Mouse (Mus musculus) ES-E14 (cell line): Measurements from ENCODE around the gene Rnf166.

ENCODE experiments used
- CHD2 ChIP-seq: IDR thresholded peaks from 2 replicates; pipeline ENCODE4 v1.6.1; 2014; ENCODE audit warnings: mild to moderate bottlenecking, low read depth, low read length, inconsistent platforms
- HCFC1 ChIP-seq: IDR thresholded peaks from 2 replicates; pipeline ENCODE4 v1.6.1; 2012; ENCODE audit warnings: low read length, inconsistent platforms, borderline replicate concordance; ENCODE audit not compliant: insufficient read depth
- MAFK ChIP-seq: IDR thresholded peaks from 2 replicates; pipeline ENCODE4 v1.6.1; 2014; ENCODE audit warnings: mild to moderate bottlenecking, low read depth, low read length, inconsistent platforms; ENCODE audit not compliant: insufficient read depth
- ZC3H11A ChIP-seq: IDR thresholded peaks from 2 replicates; pipeline ENCODE4 v1.6.1; 2012; ENCODE audit warnings: low read depth, mild to moderate bottlenecking, inconsistent platforms, low read length, borderline replicate concordance
- ZNF384 ChIP-seq: IDR thresholded peaks from 2 replicates; pipeline ENCODE4 v1.6.1; 2012; ENCODE audit warnings: low read depth, low read length, inconsistent platforms

DNA sequence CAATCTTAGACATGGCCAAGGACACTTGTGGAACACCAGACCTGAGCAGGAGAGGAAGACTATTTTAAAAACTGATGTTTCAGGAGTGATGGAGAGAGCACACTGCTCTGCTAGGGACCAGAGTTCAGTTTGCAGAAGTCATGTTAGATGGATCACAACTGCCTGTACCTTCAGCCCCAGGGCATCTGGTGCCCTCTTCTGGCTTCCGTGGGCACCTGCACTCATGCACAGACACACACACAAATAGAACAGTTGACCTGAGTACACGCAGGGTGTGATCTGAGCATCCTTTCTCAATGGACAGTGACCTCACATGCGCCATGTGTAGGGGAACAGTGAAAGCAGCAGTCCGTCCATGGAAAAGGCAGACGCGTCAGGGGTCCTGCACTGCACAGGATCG is 8.0 kb upstream of the Rnf166 start:
- TF ChIP-seq ZNF384 = no peak
- no peak for TF ChIP-seq ZC3H11A
- no peak for TF ChIP-seq CHD2
- no peak for TF ChIP-seq MAFK
- TF ChIP-seq HCFC1 = no peak
